Mouse (Mus musculus): Measurements from ENCODE around the gene Gapt.

DNA sequence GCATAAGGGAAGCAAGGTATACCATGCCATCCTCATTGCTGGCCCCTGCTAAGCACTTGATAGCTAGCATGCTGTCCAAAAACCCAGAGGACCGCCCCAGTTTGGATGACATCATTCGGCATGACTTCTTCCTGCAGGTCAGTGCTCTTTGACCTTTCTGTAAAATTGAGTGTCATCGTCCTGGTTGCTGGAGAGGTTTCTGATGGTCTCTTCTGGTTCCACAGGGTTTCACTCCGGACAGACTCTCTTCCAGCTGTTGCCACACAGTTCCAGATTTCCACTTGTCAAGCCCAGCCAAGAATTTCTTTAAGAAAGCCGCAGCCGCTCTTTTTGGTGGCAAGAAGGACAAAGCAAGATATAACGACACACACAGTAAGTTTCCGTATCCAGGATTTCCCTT lies 40.8 kb upstream of the Gapt start:
- no peak for TF ChIP-seq CTCF (IDR thresholded peaks at IDR 0.05; ENCODE audit: low read depth, low read length)
- TF ChIP-seq POLR2A (IDR thresholded peaks at IDR 0.05; ENCODE audit: extremely low read depth, insufficient read depth, low read length) = no peak
